Mouse (Mus musculus) kidney, postnatal 36 days (tissue): ENCODE data around the gene Smgc.
A peak's percentile ranks its signal among the peaks of the same experiment; 100 is the strongest.
"Not testable (repeated sequence)": the region's sequence is repeated elsewhere in the genome, so short reads cannot be mapped to it uniquely, and the experiment has no call there.

Experiments
- DNase-seq, 2 experiments: peaks; one replicate each; pipeline ENCODE4 v3.0.0; 2021 to 2022; ENCODE audit warnings: mixed read lengths in 2 of 2

Gene Smgc

GRCm38 (mm10) chr15:91837965-91838364 is at the start of gene Smgc:
Gene Smgc, plus strand, starts transcription at chr15:91838265.
- DNase-seq: no peak

GRCm38 (mm10) chr15:91788338-91788737 is 49.7 kb upstream of the Smgc start:
- no peak for DNase-seq

DNA sequence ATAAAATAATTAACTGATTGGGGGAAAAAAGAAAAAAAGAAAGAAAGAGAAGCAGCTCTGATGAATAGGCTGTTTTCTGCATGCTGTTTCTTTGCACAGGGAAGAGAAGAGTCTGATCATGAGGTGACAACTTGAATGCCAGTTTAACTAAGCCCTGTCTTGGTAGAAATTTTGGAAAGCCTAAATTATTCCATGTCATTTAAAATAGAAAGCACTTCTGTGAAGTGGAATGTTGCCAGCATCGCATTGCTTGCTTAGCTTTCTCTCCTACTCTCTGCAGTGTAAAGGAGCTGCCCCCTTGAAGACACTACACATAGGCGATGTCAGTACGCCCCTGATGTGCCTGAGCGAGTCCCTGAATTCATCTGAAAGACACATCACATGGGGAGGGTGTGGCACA is 31.6 kb upstream of the Smgc start:
- DNase-seq: no peak

DNA sequence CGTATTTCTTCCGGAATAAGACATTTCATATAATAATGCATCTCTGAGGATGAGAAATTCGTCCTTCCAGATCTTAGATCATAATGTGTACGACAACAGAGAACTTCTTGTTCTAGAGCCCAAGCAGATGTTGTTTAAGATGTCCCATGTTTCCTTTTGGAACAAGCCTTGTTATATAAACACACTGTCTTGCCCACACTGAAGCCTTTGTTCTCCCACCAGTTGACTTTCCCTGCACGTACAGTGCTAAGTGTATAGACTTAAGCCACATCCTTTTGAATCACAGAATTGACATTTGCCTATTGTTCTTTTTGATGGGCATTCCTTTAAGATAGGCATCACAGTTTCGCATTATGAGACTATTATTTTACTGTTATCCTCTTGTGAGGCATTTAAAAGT is 2.7 kb upstream of the Smgc start:
- no peak for DNase-seq

GRCm38 (mm10) chr15:91864130-91864529 is 26.1 kb downstream of the Smgc start:
- DNase-seq: not testable (repeated sequence)

- DNase-seq: peak in 1 of 2 experiments; percentile 61
These were observed 62.2 kb downstream of the Smgc start for GRCm38 (mm10) chr15:91900245-91900644.

DNA sequence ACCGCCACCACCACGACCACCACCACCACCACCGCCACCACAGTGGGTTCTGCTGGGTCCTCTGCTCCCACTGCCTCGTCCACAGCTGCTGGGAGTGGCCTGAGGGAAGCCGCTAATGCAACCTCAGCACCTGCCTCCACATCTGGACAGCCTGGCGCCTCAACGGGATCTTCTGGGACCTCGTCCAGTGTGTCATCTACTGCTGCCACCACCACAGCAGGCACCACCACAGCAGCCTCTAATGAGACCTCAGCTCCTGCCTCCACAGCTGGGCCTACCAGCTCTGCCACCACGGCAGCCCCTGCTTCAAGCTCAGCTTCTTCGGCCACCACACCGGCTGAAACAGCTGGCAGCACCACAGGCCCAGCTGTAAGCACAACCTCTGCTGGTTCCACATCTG is 69.0 kb downstream of the Smgc start:
- peak; percentile 9 to 14 for DNase-seq
